Mouse (Mus musculus) fibroblast of lung, adult 2 months (primary cell): ENCODE measurements around the gene Nr6a1.

Experiments used
- DNase-seq: peaks from one replicate; pipeline ENCODE4 v3.0.0-alpha.2; 2011; ENCODE audit warnings: low read depth

The Nr6a1 gene

DNA sequence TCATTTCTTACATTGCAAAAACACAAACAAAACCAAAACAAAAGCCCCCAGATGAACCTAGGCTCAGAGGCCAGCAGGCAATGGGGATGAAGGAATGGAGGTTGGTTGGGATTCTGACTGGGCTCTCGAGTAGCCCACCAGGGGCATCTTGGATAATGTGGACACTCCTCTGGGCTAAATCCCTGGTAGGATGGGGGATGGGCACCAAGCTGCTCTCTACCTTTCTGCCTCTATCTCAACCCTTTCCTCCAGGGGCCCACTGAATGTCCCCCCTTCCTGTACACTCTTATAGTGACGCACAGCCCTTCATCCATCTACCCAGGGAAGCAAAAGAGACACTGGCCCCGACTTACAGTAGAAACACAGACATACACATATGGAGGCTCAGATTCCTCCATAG lies 213.9 kb downstream of the Nr6a1 start:
- no peak for DNase-seq

GRCm38 (mm10) chr2:38712769-38713125 lies 214.7 kb downstream of the Nr6a1 start:
- DNase-seq, result no peak

- DNase-seq, result no peak
Measured at GRCm38 (mm10) chr2:38712076-38712768, 215.3 kb downstream of the Nr6a1 start.

DNA sequence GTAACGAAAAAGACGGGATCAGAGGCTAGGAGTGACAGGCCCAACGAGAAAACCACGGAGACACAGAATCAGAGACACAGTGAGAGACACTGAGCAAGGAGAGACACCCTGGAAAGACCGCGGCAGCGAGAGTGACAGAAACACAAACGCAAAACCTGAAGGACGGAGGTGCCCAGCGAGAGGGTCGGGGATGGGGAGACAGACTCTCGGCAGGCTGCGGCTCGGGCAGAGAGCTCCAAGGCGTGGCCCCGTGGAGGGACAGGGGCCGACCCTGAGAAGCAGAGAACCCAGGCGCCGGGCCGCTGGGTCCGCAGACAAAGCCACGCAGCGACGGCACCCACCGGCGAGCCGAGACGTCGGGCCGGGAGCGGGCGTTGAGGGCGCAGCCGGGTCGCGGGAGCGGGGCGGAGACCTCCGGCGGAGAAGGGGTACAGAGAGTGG lies 216.0 kb downstream of the Nr6a1 start:
- DNase-seq, result no peak

- DNase-seq, result no peak
Measured at GRCm38 (mm10) chr2:38710304-38711241, 216.9 kb downstream of the Nr6a1 start.

GRCm38 (mm10) chr2:38708907-38709688 lies 218.4 kb downstream of the Nr6a1 start:
- no peak for DNase-seq

GRCm38 (mm10) chr2:38706661-38707060 lies 220.8 kb downstream of the Nr6a1 start:
- DNase-seq, result no peak

DNA sequence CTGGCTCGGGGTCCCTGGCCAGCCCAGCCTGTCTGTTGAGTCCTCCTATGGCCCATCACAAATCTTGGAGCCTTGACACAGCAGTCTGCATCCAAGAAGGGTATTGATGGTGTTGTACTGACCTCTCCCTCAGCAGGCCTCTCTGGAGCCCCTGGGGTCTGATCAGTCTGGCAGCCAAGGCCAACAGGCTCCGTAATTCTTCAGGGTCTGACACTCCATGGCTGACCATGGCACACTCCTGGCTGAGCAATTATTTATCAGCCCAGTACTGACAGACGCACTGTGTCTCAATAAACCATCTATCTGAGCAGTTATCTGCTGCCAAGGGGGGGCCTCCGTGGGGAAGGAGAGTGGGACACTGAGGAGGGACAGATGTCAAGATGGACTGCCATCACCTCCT lies 222.5 kb downstream of the Nr6a1 start:
- no peak for DNase-seq

DNA sequence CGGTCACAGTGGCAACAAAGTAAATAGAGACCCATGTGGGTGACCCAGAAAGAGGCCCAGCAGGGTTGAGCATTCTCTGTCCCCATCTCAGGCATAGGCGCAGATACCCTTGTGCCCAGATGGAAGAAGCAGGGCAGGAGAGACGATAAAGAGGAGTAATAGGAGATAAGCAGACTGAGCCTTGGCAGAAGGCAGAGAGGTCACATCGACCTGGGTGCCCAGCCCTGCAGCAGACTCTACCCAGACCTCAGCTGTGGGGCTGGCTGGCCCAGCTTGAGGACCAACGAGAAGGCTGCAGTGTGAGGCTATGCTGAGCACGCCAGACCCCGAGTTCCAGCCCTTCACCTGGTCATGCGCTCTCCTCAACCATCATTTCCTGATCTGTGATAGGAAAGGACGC lies 223.2 kb downstream of the Nr6a1 start:
- DNase-seq, result no peak

GRCm38 (mm10) chr2:38700177-38700576 lies 227.3 kb downstream of the Nr6a1 start:
- DNase-seq, result no peak

DNA sequence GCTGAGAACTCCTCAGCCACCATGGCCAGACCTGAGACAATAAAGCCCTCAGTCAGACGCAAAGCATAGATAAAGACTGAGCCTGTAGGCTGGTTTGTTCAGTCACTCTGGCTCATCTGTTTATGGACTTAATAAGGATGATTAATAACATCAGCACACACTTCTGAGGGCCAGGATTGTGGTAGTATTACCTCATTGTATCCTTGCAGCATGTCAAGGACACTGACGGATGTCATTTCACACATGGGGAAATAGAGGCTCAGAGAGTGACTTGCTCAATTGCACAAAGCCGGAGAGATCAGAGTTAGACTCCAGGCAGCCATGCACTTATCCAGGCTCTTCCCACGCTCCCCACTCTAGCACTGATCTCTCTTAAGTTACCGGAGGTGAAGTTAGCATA lies 228.9 kb downstream of the Nr6a1 start:
- DNase-seq, result no peak

DNA sequence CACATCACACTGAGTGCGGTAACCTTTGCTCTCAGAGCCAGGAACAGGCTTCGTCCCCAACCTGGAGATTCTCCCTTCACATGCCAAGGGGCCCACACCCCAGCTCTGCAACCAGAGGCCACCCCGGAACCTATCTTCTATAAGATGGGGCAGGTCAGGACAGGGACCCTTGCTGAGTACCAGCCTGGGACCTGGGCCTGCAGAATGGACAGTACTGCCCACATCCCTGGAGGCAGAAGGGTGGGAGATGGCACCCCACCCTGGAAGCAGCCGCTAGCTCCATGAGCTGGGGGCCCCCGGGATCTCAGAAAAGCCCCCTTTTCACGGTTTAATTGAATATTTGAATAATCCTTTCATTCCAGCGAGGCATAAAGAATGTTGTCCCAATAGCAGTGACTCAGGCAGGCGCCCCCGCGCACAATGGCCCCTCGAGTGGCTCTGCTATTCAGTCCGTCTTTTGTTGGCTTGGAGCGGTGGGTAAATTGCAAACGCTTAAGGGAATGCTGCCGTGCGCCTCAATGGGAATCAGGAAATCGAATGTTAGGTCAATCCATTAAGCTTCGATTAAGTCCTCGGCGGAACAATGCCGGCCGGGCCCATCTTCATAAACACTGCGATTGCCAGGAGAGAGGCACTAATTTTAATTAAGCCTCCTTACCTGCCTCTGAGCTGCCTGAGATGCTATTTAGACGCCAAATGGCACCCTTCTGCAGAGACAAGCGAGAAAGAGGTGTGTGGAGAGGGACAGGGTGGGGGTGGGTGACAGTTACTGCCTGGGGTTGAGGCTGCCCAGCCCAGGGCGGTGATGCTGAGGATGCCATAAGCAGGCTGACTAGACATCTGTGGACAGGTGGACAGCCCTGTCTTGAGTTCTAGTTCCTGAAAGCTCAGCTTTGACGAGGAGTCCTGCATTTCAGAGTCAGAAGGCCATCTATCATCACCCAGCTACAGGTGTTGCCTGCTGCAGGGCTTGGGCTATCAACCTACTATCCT lies 230.1 kb downstream of the Nr6a1 start:
- no peak for DNase-seq

GRCm38 (mm10) chr2:38695770-38696169 lies 231.7 kb downstream of the Nr6a1 start:
- DNase-seq, result no peak

- DNase-seq, result no peak
Measured at GRCm38 (mm10) chr2:38691542-38691941, 235.9 kb downstream of the Nr6a1 start.

DNA sequence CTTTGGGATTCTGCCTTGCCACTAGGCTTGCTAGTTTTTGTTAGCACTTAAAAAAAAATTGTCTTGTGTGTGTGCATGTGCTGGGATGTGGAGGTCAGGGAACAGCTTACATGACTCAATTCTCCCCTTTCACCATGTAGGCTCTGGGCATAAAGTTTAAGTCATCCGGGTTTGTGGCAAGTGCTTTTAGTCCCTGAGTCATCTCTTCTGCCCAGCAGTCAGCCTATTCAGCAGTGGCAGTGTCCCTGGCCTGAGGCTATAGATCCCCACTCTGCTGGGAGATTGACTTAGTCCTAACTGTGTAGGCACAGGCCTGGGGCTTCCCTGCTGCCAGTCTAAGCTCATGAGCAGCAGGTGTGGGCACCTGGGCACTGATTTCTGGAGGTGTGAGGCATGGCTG lies 237.6 kb downstream of the Nr6a1 start:
- no peak for DNase-seq

- no peak for DNase-seq
Measured at GRCm38 (mm10) chr2:38688791-38689520, 238.5 kb downstream of the Nr6a1 start.

- DNase-seq, result no peak
Measured at GRCm38 (mm10) chr2:38685746-38686145, 241.7 kb downstream of the Nr6a1 start.

DNA sequence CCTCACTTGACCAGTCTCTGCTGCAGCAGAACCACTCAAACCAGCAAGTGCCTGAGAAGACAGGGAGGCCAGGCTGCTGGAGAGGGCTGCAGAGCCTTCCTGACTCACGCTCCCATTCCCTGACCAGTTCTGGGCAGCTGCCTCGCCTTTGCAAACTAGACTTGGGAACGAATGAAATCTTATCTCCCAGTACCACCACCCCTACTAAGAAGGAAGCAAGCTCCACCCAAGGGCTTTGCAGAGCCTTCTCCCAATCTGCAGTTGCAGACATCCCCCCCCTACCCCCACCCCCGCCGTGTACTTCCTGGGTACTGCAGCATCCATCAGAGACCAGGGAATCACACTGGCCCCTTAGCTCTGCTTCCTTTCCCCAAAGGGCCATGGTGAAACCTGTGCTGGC lies 244.4 kb downstream of the Nr6a1 start:
- DNase-seq, result no peak

GRCm38 (mm10) chr2:38682209-38682608 lies 245.3 kb downstream of the Nr6a1 start:
- DNase-seq, result no peak

DNA sequence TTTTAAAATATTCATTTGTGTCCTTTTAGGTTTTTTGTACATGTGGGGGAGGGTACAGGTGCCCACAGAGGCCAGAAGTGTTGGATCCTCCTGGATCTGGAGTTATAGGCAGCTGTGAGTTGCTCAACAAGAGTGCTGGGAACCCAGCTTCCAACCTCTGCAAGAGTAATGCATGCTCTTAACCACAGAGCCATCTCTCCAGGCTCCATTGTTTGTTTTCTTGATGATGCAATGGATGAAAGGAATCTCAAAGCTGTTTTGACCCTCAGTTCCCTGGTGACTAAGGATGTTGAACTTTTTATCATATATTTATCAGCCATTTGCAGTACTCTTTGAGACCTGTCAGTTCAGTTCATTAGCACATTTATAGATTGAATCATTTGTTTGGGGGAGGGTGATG lies 248.5 kb downstream of the Nr6a1 start:
- DNase-seq, result no peak
